Mouse (Mus musculus) embryonic facial prominence, embryonic 15.5 days (tissue): Measurements from ENCODE around the gene Gprin2. TPM values are rescaled to one million over a fixed set of nuclear protein-coding genes. Genes with fewer than 3 reads are reported as not detected.

ENCODE experiments used
- ATAC-seq: fragments of 200-750 bp; cut with Nextera tagmentation; 2 replicates; pipeline ENCODE4 v1.8.0; 2017; ENCODE audit warnings: low read depth, moderate TSS enrichment; ENCODE audit not compliant: insufficient number of reproducible peaks, low FRiP score, low TSS enrichment
- H3K27ac ChIP-seq: fragments of 300-500 bp; sonication (generic); replicated peaks from 2 replicates; pipeline ENCODE4 v1.5.1; 2015; ENCODE audit warnings: mild to moderate bottlenecking, inconsistent platforms
- H3K27me3 ChIP-seq: fragments of 300-500 bp; sonication (generic); 2 replicates; pipeline ENCODE4 v1.6.1; 2015; ENCODE audit warnings: inconsistent platforms
- H3K36me3 ChIP-seq: fragments of 300-500 bp; sonication (generic); 2 replicates; pipeline ENCODE4 v1.6.1; 2015; ENCODE audit warnings: mild to moderate bottlenecking, inconsistent platforms
- H3K4me1 ChIP-seq: fragments of 300-500 bp; sonication (generic); 2 replicates; pipeline ENCODE4 v1.6.1; 2015; ENCODE audit warnings: inconsistent platforms
- H3K4me2 ChIP-seq: fragments of 300-500 bp; sonication (generic); replicated peaks from 2 replicates; pipeline ENCODE4 v1.6.1; 2015; ENCODE audit warnings: mild to moderate bottlenecking, inconsistent platforms
- H3K4me3 ChIP-seq: fragments of 300-500 bp; sonication (generic); replicated peaks from 2 replicates; pipeline ENCODE4 v1.5.1; 2015; ENCODE audit warnings: mild to moderate bottlenecking, inconsistent platforms
- H3K9ac ChIP-seq: fragments of 300-500 bp; sonication (generic); 2 replicates; pipeline ENCODE4 v1.6.1; 2015; ENCODE audit warnings: inconsistent platforms
- H3K9me3 ChIP-seq: fragments of 300-500 bp; sonication (generic); replicated peaks from 2 replicates; pipeline ENCODE4 v1.6.1; 2016; ENCODE audit warnings: inconsistent platforms
- WGBS: fragments of 180-500 bp; shearing (Covaris S2); methylation state at CpG from one replicate; pipeline ENCODE4 v1.1.7; 2015; 5-methylcytosine and 5-hydroxymethylcytosine counted together
- polyA plus RNA-seq: library from polyadenylated mRNA; unstranded; fragments of >200 nt; fragmentation: Nextera tagmentation; extraction: Ambion mirVana; gene quantifications from 2 replicates; pipeline ENCODE4 v1.2.1, GENCODE M21; 2015

Gprin2 gene
- polyA plus RNA-seq, 1 experiment from 2014 or later: 1.8 TPM

GRCm38 (mm10) chr14:34152342-34152741, 49.1 kb downstream of the Gprin2 start, which contains the start of gene Npy4r:
Gene Npy4r (minus strand): TSS chr14:34152489.
- 11% methylated on average over 16 of the region's 16 CpGs for WGBS

GRCm38 (mm10) chr14:34142915-34143314, 58.5 kb downstream of the Gprin2 start:
- Histone ChIP-seq H3K9ac (no peak overlapping the region), H3K4me2 (no peak overlapping the region), H3K27me3 (no peaks in the 10 kb centered on the region), H3K9me3 (no peaks in the 10 kb centered on the region), H3K4me1 (no peaks in the 10 kb centered on the region), H3K27ac (no peak overlapping the region), H3K36me3 (no peaks in the 10 kb centered on the region), H3K4me3 (no peak overlapping the region)
- no peak for ATAC-seq
- WGBS: 94% methylated on average over 10 of the region's 10 CpGs

More at GRCm38 (mm10) chr14:34152342-34152741, 49.1 kb downstream of the Gprin2 start, which contains the start of gene Npy4r:
- no peak within 1 kb of the TSS for H3K27ac ChIP-seq
- H3K4me1 ChIP-seq: peaks cover 10% of the 10 kb centered on the region
- no peaks in the 10 kb centered on the region for H3K36me3 ChIP-seq
- H3K4me3 ChIP-seq: 0 out of 2 replicates have a peak within 1 kb of the TSS, but pooled peaks have one; percentile 9
- no peaks in the 10 kb centered on the region for H3K9me3 ChIP-seq
- H3K9ac ChIP-seq: 0 out of 2 replicates have a peak within 1 kb of the TSS, but pooled peaks have one; percentile 1
- H3K4me2 ChIP-seq: peak within 1 kb of the TSS; percentile 45
- peak; percentile 67; the same call in 1 of the 2 replicates for ATAC-seq
- H3K27me3 ChIP-seq: no peaks in the 10 kb centered on the region; the same call in 1 of the 2 replicates

GRCm38 (mm10) chr14:34142316-34142715, 59.1 kb downstream of the Gprin2 start:
- Histone ChIP-seq H3K27ac (no peak overlapping the region), H3K27me3 (no peaks in the 10 kb centered on the region), H3K36me3 (no peaks in the 10 kb centered on the region), H3K9ac (no peak overlapping the region), H3K4me3 (no peak overlapping the region), H3K4me2 (no peak overlapping the region), H3K4me1 (no peaks in the 10 kb centered on the region), H3K9me3 (no peaks in the 10 kb centered on the region)
- no peak for ATAC-seq
- WGBS: 75% methylated on average over 1 of the region's 1 CpGs

- Histone ChIP-seq H3K27ac (no peak overlapping the region), H3K27me3 (no peaks in the 10 kb centered on the region), H3K9ac (no peak overlapping the region), H3K4me2 (no peak overlapping the region), H3K9me3 (no peaks in the 10 kb centered on the region), H3K4me1 (no peaks in the 10 kb centered on the region), H3K36me3 (no peaks in the 10 kb centered on the region), H3K4me3 (no peak overlapping the region)
- ATAC-seq: no peak
- WGBS: 78% methylated on average over 15 of the region's 15 CpGs
These were observed 61.5 kb downstream of the Gprin2 start for GRCm38 (mm10) chr14:34139671-34140664.

Other genes starting within 250 kb of the Gprin2 start
- 0.04 TPM in 1 of 2 replicates, not detected in the other for gene Rbp3, start 247.7 kb downstream of the Gprin2 start, polyA plus RNA-seq
- gene Zfp488, start 222.9 kb downstream of the Gprin2 start, polyA plus RNA-seq: 0.32 and 0.33 TPM in 2 replicates
- not detected in 2 replicates for gene Gm30083, start 186.5 kb downstream of the Gprin2 start, polyA plus RNA-seq
- not detected in 2 replicates for gene Gm5460, start 184.9 kb downstream of the Gprin2 start, polyA plus RNA-seq
- gene Antxrl, start 148.9 kb downstream of the Gprin2 start, polyA plus RNA-seq: not detected in 2 replicates
- gene Anxa8, start 115.7 kb downstream of the Gprin2 start, polyA plus RNA-seq: 80.4 and 86.4 TPM in 2 replicates
- gene A630023A22Rik, start 98.9 kb downstream of the Gprin2 start, polyA plus RNA-seq: 0.41 TPM in 1 of 2 replicates, not detected in the other
- 0.22 and 0.35 TPM in 2 replicates for gene Npy4r, start 49.2 kb downstream of the Gprin2 start, polyA plus RNA-seq
- 1.2 TPM in 2 replicates for gene Syt15, start 17.9 kb upstream of the Gprin2 start, polyA plus RNA-seq
- 12.2 and 13.1 TPM in 2 replicates for gene Shld2, start 108.8 kb upstream of the Gprin2 start, polyA plus RNA-seq
- 73.8 and 74.1 TPM in 2 replicates for gene Glud1, start 109.1 kb upstream of the Gprin2 start, polyA plus RNA-seq
- gene Fam25c, start 153.8 kb upstream of the Gprin2 start, polyA plus RNA-seq: 154 and 196 TPM in 2 replicates
- 3.4 and 6.3 TPM in 2 replicates for gene Sncg, start 173.1 kb upstream of the Gprin2 start, polyA plus RNA-seq
- gene Mmrn2, start 173.8 kb upstream of the Gprin2 start, polyA plus RNA-seq: 8.4 and 8.8 TPM in 2 replicates